Mouse (Mus musculus) left cerebral cortex, postnatal 14 days (tissue): ENCODE results near the gene Camkk2. TPM values are rescaled to one million over a fixed set of nuclear protein-coding genes. Genes with fewer than 3 reads are reported as not detected.

Experiments
- microRNA-seq, 2 experiments: library from miRNA; unstranded; fragments of <30 nt; microRNA quantifications; one replicate each; pipeline ENCODE4 v1.2.0; 2022
- total RNA-seq, 2 experiments: library from RNA; stranded (reverse); gene quantifications; 2 replicates each; pipeline ENCODE4 v1.2.3; 2021

The Camkk2 gene
- total RNA-seq, 2 experiments from 2014 or later: 214 to 248 TPM

Small RNA genes lying within 50 kb of the gene (microRNA-seq; reads per million reads assigned to microRNA genes)
- gene Mir8115: 1.3 to 2.9 reads per million in 2 experiments

Other genes starting within 250 kb of the Camkk2 start
- 10 to 100 TPM; 35.5 to 36.5 TPM for gene Ift81, start 164.9 kb downstream of the Camkk2 start, total RNA-seq
- 1 to 10 TPM; 6.3 to 6.8 TPM for gene P2rx7, start 135.5 kb downstream of the Camkk2 start, total RNA-seq
- gene P2rx4, start 71.9 kb downstream of the Camkk2 start, total RNA-seq: 10 to 100 TPM; 11.3 to 11.9 TPM
- 100 to 1,000 TPM; 239 to 248 TPM for gene Anapc5, start 41.9 kb upstream of the Camkk2 start, total RNA-seq
- gene Rnf34, start 70.6 kb upstream of the Camkk2 start, total RNA-seq: 10 to 100 TPM; 44.6 to 53.8 TPM
- 10 to 100 TPM; 29.1 to 31.1 TPM for gene Kdm2b, start 210.4 kb upstream of the Camkk2 start, total RNA-seq
- gene Orai1, start 235.7 kb upstream of the Camkk2 start, total RNA-seq: 10 to 100 TPM in 1 of 2 experiments, 1 to 10 TPM in 1; 9.6 to 12.0 TPM